Mouse (Mus musculus) ovary, postnatal 10 days (tissue): ENCODE results near the gene Nt5dc3.

ENCODE experiments used
- DNase-seq: peaks from one replicate; pipeline ENCODE4 v3.0.0; 2022; ENCODE audit warnings: low spot score

Nt5dc3 gene

GRCm38 (mm10) chr10:86815133-86815532 is 36.3 kb downstream of the Nt5dc3 start:
- DNase-seq: no peak

GRCm38 (mm10) chr10:86819649-86820165 is 40.9 kb downstream of the Nt5dc3 start:
- no peak for DNase-seq

GRCm38 (mm10) chr10:86821014-86821413 is 42.2 kb downstream of the Nt5dc3 start:
- no peak for DNase-seq

GRCm38 (mm10) chr10:86824093-86824492 is 45.3 kb downstream of the Nt5dc3 start:
- no peak for DNase-seq

DNA sequence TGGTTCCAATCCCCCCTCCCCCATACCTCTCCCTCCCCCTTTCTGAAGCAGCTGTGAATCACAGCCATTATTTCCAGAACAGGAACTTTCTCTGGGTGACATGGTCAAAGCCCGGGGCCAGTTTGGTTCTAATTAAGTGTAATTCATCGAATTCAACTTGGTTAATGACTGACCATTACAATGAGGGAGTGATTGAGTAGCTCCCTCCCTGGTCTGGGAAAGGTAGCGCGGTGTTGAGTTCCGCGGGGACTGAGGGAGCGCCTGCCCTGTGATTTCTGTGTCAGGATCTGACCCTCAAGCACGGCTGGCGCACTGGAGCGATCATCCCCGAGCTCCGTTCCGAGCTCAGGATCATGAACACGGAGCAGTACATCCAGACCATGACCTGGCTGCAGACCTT is 46.1 kb downstream of the Nt5dc3 start:
- DNase-seq: no peak

DNA sequence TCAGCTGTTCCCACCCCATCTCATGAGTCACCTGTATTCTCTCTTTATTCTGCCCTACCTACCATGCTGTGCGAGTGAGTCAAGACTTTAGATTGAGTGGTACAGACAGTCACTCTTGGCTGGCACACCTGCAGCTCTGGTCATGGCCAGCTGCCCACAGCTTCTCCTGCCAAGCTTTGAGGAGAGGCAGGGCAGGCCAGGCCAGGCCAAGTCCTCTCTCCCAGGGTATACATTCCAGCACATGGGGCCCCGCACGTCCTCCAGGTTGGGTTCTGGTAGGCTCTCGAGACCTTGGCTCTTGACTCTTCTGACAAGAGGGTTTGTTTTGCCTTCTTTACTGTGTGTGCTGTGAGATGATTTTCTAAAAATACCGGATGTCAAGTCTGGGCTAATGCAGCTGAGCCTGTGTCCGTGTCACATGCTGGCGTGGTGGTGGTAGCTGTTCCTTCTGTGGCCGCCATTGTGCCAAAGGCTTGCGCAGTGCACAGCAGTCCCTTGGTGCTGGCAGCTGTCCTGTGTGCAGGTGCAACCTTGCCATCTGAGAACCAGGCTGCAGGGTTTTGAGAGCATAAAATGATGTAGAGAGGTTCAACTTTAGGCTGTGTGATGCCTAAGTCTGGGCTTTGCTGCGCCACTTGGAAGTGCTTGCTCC is 47.2 kb downstream of the Nt5dc3 start:
- DNase-seq: no peak

GRCm38 (mm10) chr10:86826929-86827328 is 48.1 kb downstream of the Nt5dc3 start:
- DNase-seq: no peak

GRCm38 (mm10) chr10:86828221-86829135 is 49.7 kb downstream of the Nt5dc3 start:
- no peak for DNase-seq

DNA sequence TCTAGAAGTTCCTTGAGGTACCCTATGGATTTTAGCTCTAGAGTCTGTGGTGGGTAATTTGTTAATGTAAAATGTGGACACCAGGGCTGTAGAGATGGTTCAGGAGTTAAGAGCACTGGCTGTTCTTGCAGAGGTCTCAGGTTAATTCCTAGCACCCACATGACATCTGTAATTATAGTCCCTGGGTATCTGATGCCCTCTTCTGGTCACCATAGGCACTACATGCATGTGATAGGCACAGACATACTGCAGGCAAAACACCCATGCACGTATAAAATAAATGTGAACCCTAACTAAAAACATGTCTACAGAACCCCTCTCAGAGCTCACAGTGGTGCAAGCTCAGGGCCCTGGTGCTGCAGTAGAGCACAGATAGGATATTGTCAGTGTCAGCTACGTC is 50.7 kb downstream of the Nt5dc3 start:
- no peak for DNase-seq

DNA sequence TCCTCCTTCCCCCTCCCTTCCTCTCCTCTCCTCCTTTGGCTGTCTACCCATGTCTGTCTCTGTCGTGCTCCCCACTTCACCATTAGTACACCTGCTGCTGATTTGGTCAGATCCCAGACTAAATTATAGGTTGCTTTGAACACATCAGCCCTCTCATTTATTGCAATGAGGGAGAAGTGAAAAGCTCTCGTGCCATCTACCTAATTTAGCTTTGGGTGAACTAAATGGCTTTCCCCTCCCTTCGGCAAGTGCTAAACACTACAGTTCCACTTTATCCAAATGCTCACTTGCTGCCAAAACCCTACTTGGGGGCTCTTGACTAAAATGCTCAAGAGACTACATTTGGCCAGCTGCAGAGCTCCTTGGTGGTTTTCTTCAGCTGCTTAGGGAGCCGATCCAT is 58.0 kb downstream of the Nt5dc3 start:
- no peak for DNase-seq

GRCm38 (mm10) chr10:86838827-86839226 is 60.0 kb downstream of the Nt5dc3 start:
- no peak for DNase-seq

DNA sequence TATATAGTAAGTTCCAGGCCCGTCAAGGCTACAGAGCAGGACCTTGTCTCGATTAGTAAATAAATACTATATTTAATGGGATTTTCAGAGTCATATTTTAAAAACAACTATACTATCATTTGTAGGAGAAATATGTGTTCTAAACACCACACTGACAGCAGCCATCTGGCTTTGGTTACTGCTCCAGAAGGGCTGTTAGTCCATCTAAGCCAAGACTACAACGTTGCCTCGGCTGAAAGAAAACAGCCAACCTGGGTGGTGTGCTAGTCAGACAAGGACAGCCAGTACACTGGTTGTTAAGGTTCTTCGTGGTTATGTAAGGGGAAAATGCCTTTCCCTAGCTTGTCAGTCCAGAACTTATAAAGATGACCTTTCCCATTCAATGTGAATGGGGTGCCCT is 63.9 kb downstream of the Nt5dc3 start:
- no peak for DNase-seq

DNA sequence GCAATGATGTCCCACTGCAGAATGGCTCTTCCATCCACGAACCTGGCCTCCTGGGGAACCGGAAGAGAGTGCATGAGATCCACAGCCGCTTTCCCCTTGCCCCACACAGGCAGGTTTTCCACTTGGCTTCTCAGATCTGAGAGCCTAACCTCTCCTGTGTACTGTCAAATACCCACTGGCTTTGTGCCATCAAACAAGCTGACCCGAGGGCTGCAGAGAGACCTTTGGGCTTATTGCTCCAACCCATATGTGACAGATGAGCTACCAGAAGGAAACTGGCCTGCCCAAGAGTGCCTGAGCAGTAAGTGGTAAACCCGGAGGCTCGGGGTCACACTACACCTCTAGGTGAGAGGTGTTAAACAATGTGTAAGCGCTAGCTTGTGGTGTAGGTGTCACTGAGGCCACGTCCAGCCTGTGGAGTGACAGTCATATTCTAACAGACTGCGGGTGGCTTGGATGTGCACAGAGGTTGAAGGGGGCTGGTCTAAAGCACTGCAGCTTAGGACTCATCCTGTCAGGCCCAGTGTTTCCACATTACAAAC is 68.2 kb downstream of the Nt5dc3 start:
- DNase-seq: no peak

GRCm38 (mm10) chr10:86849087-86849486 is 70.3 kb downstream of the Nt5dc3 start:
- DNase-seq: no peak

- no peak for DNase-seq
Measured at GRCm38 (mm10) chr10:86849508-86849907, 70.7 kb downstream of the Nt5dc3 start.

- no peak for DNase-seq
Measured at GRCm38 (mm10) chr10:86852160-86852559, 73.4 kb downstream of the Nt5dc3 start.

GRCm38 (mm10) chr10:86853433-86853832 is 74.6 kb downstream of the Nt5dc3 start:
- no peak for DNase-seq

GRCm38 (mm10) chr10:86860396-86860795 is 81.6 kb downstream of the Nt5dc3 start:
- no peak for DNase-seq

- DNase-seq: no peak
Measured at GRCm38 (mm10) chr10:86862496-86862895, 83.7 kb downstream of the Nt5dc3 start.

DNA sequence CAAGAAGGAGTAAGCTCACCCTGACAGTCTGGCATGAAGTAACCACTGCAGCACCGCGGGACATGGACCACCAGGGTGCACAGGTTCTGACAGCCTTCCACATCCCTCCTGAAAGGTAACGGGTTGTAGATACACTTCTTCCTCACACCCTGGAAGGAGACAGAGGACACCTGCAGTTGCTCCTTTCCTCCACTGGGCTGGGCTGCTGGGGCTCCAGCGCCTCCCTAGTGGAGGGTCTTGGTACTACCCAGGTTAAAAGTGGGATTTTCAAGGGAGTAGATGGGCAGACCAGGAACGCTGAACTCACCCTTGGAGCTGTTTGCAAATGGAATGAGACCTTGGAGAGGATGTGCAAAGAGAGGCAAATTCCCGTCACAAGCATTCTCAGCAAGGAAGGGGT is 84.6 kb downstream of the Nt5dc3 start:
- no peak for DNase-seq

DNA sequence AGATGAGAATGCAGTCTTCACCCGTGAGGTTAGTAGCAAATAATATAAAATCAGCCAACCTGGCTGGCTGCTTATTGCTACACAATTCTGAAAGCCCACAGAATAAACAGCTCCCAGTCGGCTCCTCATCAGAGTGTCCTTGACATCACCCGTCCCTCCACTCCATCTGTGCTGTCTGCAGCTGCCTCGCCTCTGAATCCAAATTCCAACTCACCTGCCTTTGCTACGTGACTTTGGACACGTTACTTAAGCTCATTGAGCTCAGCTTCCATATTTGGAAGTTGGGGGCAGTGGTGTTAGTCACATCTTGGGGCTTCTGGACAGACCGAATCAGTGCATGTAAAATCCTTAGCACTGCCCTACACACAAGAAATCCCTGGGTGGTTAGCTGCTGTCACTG is 93.3 kb downstream of the Nt5dc3 start:
- no peak for DNase-seq

DNA sequence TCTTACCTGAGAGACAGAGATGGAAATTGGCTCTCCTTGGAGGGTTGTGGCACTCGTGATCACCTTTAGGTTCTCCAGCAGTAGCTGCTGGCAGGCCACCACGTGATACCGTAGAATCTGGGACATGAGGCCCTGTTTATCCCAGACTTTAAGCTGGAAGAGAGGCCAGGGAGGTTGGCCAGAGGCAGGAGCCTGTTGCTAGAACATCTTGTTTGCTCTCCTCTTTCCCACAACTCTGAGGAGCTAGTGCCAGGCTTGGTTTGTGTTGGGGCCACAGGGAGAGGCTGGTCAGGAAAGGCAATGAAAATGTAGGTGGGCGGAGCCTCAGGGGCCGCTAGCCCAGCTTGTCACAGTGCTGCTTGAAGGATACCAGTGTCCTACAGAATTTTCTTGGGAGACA is 93.8 kb downstream of the Nt5dc3 start:
- DNase-seq: no peak

- DNase-seq: no peak
Measured at GRCm38 (mm10) chr10:86878721-86879120, 99.9 kb downstream of the Nt5dc3 start.
